Mouse (Mus musculus) CD4-positive, CD25-positive, alpha-beta regulatory T cell, adult 4 months (primary cell): ENCODE measurements around the gene Wdr49. TPM values are rescaled to one million over a fixed set of nuclear protein-coding genes. Genes with fewer than 3 reads are reported as not detected.
"Not testable (repeated sequence)": the region's sequence is repeated elsewhere in the genome, so short reads cannot be mapped to it uniquely, and the experiment has no call there.

Experiments used
- ATAC-seq: one replicate; pipeline ENCODE4 v1.8.0; 2017
- polyA plus RNA-seq, 2 experiments: library from polyadenylated mRNA; unstranded; fragments of 100-300 nt; shearing (Covaris generic); gene quantifications; one replicate each; pipeline ENCODE4 v1.2.1; 2017

Gene Wdr49
- polyA plus RNA-seq, 2 experiments from 2014 or later, result 0.22 TPM; not detected in 1

DNA sequence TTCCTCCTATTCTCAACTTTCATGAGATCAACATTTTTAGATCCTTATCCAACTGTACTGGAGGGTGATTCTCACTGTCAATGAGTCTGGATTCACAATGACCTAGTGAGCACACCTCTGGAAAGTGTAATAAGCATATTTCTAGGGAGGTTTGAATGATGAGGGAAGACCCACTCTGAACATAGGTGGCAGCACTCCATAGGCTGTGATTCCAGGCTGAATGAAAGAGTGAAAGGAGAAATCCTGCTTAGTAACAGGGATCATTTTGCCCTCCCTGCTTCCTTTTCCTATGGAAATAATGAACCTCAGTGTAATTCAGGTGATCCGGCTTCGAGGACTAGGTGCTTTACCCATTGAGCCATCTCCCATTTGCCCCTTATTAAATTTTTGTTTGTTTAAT, 180.9 kb downstream of the Wdr49 start:
- ATAC-seq, result no peak

DNA sequence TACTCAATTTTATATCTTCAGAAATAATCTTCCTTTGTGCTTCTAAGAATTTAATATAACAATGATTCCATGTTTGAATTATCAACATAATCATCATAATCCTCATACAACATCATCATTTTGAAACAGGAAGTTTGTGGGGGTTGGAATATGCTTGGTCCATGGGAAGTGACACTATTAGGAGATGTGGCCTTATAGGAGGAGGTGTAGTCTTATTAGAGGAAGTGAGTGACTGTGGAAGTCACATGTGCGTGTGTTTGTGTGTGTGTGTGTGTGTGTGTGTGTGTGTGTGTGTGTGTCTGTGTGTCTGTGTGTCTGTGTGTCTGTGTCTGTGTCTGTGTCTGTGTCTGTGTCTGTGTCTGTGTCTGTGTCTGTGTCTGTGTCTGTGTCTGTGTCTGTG, 182.5 kb downstream of the Wdr49 start:
- not testable (repeated sequence) for ATAC-seq

GRCm38 (mm10) chr3:75297758-75298111, 184.2 kb downstream of the Wdr49 start:
- ATAC-seq, result no peak

DNA sequence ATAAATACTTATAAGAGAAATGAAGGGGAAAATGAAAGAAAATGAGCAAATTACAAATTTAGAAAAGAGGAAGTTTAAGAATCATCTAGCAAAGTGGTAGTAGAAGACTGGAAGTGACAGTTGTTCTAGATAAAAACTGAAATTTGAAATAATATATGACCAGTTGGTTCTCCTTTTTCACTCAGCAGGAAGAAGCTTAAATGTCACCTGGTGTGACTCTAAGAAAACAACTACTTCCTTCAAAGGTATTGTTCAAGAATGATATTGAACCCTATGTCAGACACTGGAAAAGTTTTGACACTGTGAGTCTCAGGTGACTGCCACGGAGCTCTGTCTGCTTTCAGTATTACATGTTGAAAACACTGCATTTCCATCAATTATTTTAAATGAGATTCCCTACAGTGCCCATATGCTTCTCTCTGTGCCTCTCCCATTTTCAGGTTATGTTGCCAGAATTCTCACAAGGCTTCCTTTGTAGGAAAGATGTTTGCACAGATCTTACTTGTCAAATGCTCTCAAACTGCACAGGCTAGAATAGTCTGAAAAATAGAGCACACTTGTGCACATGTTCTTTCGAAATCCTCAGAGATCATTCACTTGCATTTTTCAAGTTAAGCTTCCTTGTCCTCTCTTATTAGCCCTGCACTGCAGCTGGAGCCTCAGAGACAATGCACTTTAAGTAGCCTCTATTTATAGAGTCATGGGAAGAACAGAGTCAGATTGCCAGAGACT, 184.8 kb downstream of the Wdr49 start:
- ATAC-seq, result no peak

- no peak for ATAC-seq
Observed at GRCm38 (mm10) chr3:75293243-75293642, 188.7 kb downstream of the Wdr49 start.

- no peak for ATAC-seq
Observed at GRCm38 (mm10) chr3:75277455-75277854, 204.5 kb downstream of the Wdr49 start.

DNA sequence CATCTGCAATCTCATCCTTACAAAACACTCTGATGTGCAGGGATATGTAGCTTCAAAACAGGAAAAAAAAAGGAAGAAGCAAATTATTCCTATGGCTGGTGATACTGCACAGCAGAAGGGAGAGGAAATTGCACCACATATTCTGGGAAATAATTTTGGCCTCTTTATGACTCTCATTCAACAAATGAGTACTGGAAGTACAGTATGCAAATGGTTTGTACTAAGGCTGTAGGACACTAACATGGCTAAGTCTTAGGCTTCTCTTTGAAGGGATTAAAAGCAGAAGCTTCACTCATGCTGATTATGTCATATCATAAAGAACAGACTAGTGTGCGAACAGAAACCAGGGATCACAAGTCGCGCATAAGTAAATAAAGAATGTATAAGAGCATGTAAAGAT, 205.4 kb downstream of the Wdr49 start:
- ATAC-seq, result no peak

GRCm38 (mm10) chr3:75275127-75275526, 206.8 kb downstream of the Wdr49 start:
- no peak for ATAC-seq

DNA sequence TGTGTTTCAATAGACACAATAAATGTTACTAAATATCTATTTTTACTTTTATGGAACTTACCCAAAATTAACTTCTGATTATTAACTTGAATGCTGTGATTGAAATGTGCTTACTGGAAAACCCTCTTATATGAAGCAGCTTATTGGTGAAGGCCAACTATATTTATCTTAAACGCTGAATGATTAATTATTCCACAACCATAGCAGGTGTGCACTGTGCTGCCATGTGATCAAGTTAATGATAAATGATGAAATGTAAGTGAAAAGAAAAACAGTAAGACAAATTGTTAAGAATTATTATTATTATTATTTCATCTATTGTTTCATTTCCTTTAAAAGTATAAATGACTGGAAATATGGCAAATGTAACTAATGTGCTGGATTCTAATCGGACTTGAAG, 212.0 kb downstream of the Wdr49 start, which contains the start of gene Serpini2:
Serpini2 (minus strand) TSS at position 101 of the 400 bp plus-strand sequence.
- ATAC-seq, result no peak

DNA sequence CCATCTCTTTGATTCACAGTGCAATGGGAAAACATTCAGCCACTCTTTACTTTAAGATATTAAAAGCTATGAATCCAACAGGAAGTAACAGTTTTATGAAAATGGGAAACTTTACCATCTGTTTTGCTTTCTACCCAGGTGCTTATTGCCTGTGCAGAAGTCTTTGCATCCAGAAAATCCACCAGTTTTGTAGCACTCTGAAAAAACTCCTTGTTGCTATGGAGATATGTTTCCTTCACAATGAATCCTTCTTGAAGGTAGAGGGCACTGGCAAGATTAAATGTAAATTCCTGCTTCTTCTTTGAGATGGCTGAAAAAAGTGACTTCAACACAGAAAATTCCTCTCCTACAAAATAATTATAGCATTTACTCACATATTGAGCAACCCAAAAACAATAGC, 222.6 kb downstream of the Wdr49 start:
- no peak for ATAC-seq

Other genes starting within 250 kb of the Wdr49 start
- not detected for gene Serpini2, start 212.1 kb downstream of the Wdr49 start, polyA plus RNA-seq
- gene Pdcd10, start 74.7 kb upstream of the Wdr49 start, polyA plus RNA-seq, result 100 to 1,000 TPM; 162 to 251 TPM
- 10 to 100 TPM; 16.6 to 19.3 TPM for gene Serpini1, start 75.4 kb upstream of the Wdr49 start, polyA plus RNA-seq